Mouse (Mus musculus) gastrocnemius, adult 2 months (tissue): ENCODE data around the gene Kif13a. TPM values are rescaled to one million over a fixed set of nuclear protein-coding genes. Genes with fewer than 3 reads are reported as not detected.

Source experiments
- DNase-seq: peaks from one replicate; pipeline ENCODE4 v3.0.0; 2022
- H3K27ac ChIP-seq: fragments of 200-600 bp; 2 replicates; pipeline ENCODE4 v1.8.1; 2022; ENCODE audit warnings: mild to moderate bottlenecking
- H3K4me3 ChIP-seq: fragments of 200-600 bp; 2 replicates; pipeline ENCODE4 v1.8.1; 2022; ENCODE audit warnings: mild to moderate bottlenecking, moderate library complexity
- CTCF ChIP-seq: fragments of 200-600 bp; IDR thresholded peaks from 2 replicates; pipeline ENCODE4 v1.8.1; 2022; ENCODE audit warnings: antibody characterized with exemption, mild to moderate bottlenecking, moderate library complexity
- intact Hi-C: fragments of 180-260 bp; cut with DNase I; formaldehyde crosslinking; loops from one replicate; pipeline ENCODE4 v1.15.1; 2025
- total RNA-seq, 2 experiments: library from RNA; stranded (reverse); gene quantifications; 2 replicates each; pipeline ENCODE4 v1.2.3; 2021

The Kif13a gene
- total RNA-seq, 2 experiments from 2014 or later, result 90.6 to 92.3 TPM

DNA sequence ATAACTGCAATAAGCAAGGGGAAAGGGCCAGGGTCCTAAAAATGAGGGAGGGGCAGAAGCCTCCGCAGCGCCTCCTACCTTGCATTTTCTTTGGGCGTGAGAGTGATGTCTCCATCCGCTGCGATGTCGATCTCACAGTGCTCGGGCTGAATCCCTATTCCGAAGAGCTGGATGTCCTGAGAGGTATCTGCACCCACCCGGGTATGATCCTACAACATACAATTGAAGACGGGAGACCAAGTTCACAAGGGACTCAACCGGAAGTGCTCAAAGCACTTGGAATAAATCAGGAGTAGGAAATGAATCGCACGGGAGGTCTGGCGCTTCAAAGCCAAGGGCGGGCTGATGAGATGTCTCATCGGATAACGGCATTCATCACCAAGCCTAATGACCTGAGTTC, 119.1 kb downstream of the Kif13a start:
- Histone ChIP-seq H3K27ac (no peak overlapping the region), H3K4me3 (no peak overlapping the region)
- no peak for TF ChIP-seq CTCF
- intact Hi-C loops, result no loop called here
- DNase-seq, result no peak

DNA sequence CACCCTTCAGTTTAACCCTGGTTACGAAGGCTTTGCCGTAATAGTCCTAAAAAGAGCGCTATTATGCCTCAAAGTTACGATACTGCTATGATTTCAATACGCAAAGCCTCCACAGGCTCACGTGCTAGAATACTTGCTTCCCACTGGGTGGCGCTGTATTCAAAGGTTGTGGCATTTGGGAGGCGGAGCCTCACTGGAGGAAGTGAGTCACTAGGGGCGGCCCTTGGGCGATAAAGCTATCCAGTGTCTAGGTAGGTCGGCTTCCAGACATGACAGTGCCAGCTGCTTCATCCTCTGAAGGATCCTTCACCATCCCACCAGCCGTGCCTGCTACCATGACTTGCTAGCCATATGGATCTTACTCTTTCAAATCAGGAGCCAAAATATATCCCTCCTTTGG, 119.6 kb downstream of the Kif13a start:
- peak; percentile 59 for TF ChIP-seq CTCF
- H3K27ac ChIP-seq, result no peak overlapping the region
- DNase-seq, result peak; percentile 55
- H3K4me3 ChIP-seq, result no peak overlapping the region
- intact Hi-C loops, result no loop called here

DNA sequence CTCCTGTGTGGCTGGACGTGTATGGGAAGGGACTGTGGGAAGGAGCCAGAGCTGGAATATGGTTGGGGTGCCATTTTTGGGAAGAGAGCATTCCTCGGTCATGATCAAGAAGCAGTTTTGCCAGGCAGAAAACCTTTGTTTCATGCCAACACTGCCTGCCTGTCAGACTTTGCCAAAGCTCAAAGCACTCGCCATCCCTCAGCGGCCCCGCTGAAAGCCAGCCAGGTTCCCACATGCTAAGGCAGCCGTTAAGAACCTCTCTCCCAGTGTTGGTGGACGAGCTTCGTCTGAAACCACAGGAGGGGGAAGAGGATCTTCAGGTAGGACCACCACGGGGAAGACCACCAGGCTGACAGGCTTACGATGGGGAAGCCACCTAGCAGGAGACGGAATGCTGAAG, 121.8 kb downstream of the Kif13a start:
- no peak overlapping the region for H3K27ac ChIP-seq
- intact Hi-C loops, result no loop called here
- H3K4me3 ChIP-seq, result no peak overlapping the region
- TF ChIP-seq CTCF, result no peak
- no peak for DNase-seq

DNA sequence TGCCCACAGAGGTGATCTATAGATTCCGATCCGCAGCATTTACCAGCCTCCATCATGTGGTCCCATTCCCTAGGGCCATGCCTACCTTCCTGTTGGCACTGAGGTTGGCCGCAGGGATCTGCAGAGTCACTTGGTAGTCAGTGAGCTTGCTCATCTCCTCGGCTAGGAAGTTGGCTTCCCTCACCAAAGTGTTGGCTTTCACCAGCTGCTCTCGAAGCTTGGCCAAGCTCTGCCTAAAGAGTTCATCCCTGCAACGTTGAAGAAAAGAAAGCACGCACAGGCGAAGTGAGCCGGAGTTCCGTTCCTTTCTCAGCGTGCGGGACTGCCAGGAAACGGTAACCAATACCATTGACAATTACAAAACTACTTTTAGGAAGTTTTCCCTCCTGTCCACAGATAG, 128.5 kb downstream of the Kif13a start:
- intact Hi-C loops, result no loop called here
- H3K4me3 ChIP-seq, result peak overlapping the region; percentile 32; the same call in 1 of the 2 replicates
- TF ChIP-seq CTCF, result no peak
- H3K27ac ChIP-seq, result peak overlapping the region; percentile 70
- peak; percentile 84 for DNase-seq

DNA sequence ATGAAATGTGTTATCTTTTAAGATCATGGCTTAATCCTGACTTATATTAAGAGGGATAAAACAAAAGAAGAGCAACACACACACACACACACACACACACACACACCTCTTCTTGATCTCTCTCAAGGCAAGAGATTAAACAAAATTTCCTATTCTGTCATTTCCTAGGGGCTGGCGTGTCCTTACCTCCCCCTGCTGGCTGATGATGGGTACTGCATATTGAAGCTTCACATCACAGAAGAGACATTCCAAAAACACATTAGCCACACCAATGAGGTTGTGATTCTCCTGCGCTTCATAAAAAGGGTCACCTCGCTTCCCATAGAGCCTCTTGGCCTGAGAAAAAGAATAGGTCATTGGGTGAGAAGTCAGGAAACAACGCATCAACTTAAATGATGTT, 131.5 kb downstream of the Kif13a start:
- DNase-seq, result peak; percentile 50
- no peak overlapping the region for H3K27ac ChIP-seq

DNA sequence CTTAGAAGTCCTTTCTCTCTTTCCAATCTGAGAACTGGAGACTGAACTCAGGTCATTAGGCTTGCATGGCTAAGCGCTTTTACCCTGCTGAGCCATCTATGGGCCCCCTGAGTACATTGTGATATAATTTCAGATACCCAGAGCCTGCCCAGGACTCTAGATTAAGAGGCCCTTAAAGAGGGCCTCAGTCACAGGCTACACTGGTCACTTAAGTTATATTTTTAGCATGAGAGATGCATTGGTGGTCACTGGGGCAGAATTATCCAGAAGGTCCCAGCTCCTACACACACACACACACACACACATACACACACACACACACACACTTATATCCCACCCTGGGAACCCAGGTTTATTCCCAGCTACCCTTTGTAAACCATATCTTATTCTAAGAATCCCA, 133.3 kb downstream of the Kif13a start:
- Histone ChIP-seq H3K4me3 (no peak overlapping the region), H3K27ac (no peak overlapping the region)
- intact Hi-C loops, result loop anchor here (5.0 to 10.0 kb wide), 2 partner anchors 74 to 482 kb away; no protein-coding TSS in a partner anchor
- no peak for TF ChIP-seq CTCF
- no peak for DNase-seq

More for the DNA sequence above, 131.5 kb downstream of the Kif13a start:
- intact Hi-C loops, result loop anchor here (5.0 to 10.0 kb wide), 2 partner anchors 76 to 483 kb away; no protein-coding TSS in a partner anchor
- H3K4me3 ChIP-seq, result no peak overlapping the region
- TF ChIP-seq CTCF, result peak; percentile 84

DNA sequence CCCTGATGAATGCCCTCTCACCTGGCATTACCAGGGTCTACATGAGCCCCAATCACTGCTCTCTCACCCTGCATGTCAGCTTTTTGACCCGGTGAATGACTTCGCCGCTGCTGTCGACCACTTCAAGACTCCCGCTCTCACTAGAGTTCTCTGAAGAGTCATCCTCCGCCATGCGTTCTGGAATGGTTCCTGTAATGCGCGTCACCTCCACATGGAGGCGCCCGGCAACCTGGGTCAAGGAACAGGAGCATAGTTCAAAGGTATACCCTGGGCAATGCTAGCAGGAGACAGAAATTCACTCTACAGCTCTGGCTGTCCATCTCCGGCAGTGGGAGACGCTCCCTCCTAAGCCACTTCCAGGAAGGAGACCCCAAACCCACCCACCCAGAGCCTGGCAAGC, 135.8 kb downstream of the Kif13a start:
- TF ChIP-seq CTCF, result peak; percentile 16; the same call in 1 of the 2 replicates
- H3K27ac ChIP-seq, result no peak overlapping the region
- intact Hi-C loops, result loop anchor here (10.0 kb wide), 1 partner anchor 479 kb away; no protein-coding TSS in a partner anchor
- H3K4me3 ChIP-seq, result no peak overlapping the region
- DNase-seq, result no peak

DNA sequence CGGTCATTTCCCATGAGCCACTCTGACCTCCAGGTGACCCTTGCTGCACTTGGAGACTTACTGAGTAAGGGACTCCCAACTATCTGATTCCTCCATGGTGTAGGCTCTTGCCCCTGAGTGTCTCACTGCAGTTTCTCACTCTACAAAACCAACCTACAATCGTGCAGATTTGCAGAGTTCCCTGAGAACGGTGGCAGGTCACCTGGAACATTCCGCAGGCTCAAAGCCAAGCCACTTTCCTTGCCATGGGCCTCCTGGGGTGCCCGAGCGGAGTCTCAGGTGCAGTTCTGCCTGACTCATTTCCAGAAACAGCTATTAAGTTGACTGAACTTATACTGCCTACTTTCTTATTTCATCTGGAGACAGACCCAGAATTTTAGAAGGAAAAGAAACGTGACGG, 141.2 kb downstream of the Kif13a start:
- Histone ChIP-seq H3K4me3 (no peak overlapping the region), H3K27ac (no peak overlapping the region)
- no peak for TF ChIP-seq CTCF
- intact Hi-C loops, result no loop called here
- DNase-seq, result no peak

DNA sequence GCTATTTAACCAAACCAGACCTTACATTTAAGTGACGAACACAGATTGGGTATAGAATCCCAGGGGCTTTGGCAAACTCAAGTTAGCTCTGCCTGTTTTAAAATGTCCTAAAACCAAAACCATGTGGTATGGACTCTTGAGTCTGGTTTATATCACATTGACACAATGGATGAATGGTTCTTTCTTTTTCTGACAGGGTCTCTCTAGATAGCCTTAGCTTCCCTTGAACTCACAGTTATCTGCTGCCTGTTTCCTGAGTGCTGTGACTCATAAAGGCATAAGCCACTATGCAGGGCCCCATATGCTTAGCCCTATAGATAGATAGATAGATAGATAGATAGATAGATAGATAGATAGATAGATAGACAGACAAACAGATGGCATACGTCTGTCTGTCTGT, 142.8 kb downstream of the Kif13a start:
- H3K27ac ChIP-seq, result no peak overlapping the region
- no peak overlapping the region for H3K4me3 ChIP-seq
- DNase-seq, result no peak
- no peak for TF ChIP-seq CTCF
- intact Hi-C loops, result no loop called here

DNA sequence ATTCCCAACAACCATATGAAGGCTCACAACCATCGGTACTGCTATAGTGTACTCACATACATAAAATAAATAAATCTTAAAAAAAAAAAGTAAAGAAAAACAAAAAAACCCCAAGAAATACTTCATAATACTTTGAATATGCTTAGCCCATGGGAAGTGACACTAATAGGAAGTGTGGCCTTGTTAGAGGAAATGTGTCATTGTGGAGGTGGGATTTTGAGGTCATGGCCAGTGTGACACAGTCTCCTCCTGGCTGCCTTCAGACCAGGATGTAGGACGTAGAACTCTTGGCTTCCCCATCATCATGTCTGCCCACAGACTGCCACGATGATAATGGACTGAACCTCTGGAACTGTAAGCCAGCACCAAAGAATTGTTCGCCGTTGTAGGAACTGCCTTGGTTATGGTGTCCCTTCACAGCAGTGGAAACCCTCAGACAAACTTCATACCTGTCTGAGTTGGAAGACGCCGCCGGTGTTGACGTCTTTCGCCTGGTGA, 143.6 kb downstream of the Kif13a start:
- Histone ChIP-seq H3K4me3 (no peak overlapping the region), H3K27ac (no peak overlapping the region)
- intact Hi-C loops, result no loop called here
- DNase-seq, result no peak
- TF ChIP-seq CTCF, result no peak

DNA sequence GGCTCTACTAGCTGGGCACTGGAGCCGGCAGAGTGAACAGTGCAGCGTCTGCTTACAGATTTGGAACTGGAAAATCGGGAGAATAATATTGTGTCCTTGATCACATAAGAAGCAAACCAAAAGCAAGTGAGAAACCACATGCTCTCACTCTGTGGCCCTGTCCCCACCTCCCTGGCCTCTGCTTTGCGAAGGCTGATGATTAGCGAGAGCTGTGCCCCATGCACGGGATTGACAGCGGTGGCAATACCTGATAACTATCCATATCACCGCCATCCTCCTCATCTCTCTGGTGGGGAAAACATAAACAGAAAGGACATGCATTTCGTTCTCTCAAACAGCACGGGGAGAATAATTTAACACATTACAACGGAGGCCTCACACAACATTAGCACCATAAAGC, 149.3 kb downstream of the Kif13a start:
- intact Hi-C loops, result no loop called here
- TF ChIP-seq CTCF, result no peak
- DNase-seq, result no peak
- Histone ChIP-seq H3K4me3 (no peak overlapping the region), H3K27ac (no peak overlapping the region)

DNA sequence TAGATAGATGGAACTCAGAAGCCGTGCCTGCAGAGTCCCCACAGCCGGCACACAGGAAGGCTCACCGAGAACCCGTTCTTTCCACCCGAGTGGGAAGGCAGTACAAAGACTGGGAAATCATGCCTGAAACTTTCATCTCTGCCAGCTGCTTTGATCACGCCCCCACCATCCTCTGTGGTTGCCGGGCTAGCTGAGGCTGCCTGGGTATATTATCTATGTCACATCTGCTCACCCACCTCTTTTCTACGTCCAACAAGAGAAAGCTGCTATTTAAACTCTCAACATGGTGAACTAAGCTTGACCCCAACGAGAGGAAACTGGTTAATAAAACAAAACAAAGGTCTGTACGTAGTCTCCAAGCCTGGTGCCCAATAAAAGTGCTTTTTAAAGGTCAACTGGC, 149.8 kb downstream of the Kif13a start:
- no peak overlapping the region for H3K4me3 ChIP-seq
- no peak for DNase-seq
- intact Hi-C loops, result loop anchor here (5.0 kb wide), 1 partner anchor 43 kb away; no protein-coding TSS in a partner anchor
- no peak overlapping the region for H3K27ac ChIP-seq
- TF ChIP-seq CTCF, result no peak

DNA sequence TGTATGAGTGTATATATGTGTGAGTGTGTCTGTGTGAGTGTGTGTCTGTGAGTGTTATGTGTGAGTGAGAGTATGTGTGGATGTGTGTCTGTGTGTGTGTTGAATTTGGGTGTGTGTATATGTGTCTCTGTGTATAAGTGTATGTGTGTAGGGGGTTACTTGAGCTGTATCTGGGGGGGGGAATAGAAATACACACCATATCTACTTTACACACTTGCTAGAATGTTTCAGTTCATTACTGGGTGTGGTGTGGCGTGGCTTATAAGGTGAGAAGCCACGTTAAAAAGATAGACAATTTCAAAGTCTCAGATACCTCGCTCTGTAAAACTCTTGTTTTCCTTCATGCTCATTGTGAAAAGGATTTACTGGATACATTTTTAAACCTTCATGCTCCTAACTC, 152.2 kb downstream of the Kif13a start:
- intact Hi-C loops, result loop anchor here (5.0 kb wide), 1 partner anchor 40 kb away; no protein-coding TSS in a partner anchor
- TF ChIP-seq CTCF, result no peak
- H3K4me3 ChIP-seq, result no peak overlapping the region
- peak overlapping the region; percentile 79 for H3K27ac ChIP-seq
- DNase-seq, result no peak

DNA sequence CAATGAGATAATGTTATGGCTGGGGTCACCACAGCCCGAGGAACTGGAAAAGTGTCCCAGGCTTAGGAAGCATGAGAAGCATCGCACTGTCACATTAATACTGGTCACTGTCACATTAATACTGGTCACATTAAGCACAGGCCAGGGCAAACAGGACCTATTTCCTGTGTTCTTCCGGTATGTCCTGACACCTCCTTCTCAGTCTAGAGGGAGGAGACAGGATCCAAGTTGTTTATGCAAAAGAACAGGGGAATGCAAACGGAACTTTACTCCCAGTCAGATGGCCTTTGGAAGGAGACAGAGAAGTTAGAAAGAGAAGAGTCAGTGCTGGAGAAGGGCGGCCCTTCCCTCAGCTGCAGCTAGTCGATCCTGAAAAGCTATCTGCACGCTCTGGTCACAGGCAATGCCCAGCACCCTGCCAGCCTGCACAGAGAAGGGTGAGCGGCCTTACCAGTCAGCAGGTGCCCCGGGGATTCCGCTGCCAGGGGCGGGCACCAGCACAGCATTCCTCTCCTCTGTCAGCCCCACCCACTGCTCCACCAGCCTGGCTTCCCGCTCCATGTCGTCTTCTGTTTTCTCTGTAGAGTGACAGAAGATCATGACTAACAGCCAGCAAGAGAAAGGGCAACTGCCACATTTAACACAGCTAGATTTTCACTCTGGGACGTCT, 152.9 kb downstream of the Kif13a start:
- peak overlapping the region; percentile 40 for H3K4me3 ChIP-seq
- TF ChIP-seq CTCF, result no peak
- H3K27ac ChIP-seq, result peak overlapping the region; percentile 79
- peak; percentile 91 for DNase-seq
- intact Hi-C loops, result loop anchor here (5.0 kb wide), 1 partner anchor 39 kb away; no protein-coding TSS in a partner anchor
